Mouse (Mus musculus) embryonic stem cell, embryonic (primary cell): ENCODE results near the gene Zbtb21.

ENCODE experiments used
- CTCF ChIA-PET, 4 experiments: fragments of 300-600 bp in 2 of 4; fragments of 350-600 bp in 2 of 4; sonication (Branson Sonifier 250); formaldehyde crosslinking; loops; one replicate each; lab custom pipeline; 2022; ENCODE audit warnings: inconsistent platforms in 2 of 4; lab: Charles Lee
- POLR2A ChIA-PET, 4 experiments: fragments of 300-600 bp in 2 of 4; fragments of 350-600 bp in 2 of 4; sonication (Branson Sonifier 250); formaldehyde crosslinking; loops; one replicate each; lab custom pipeline; 2022; ENCODE audit warnings: antibody characterized with exemption in 4 of 4, inconsistent platforms in 1 of 4; lab: Charles Lee

The Zbtb21 gene

GRCm38 (mm10) chr16:97921961-97922778 is 40.3 kb downstream of the Zbtb21 start:
- ChIA-PET CTCF (interaction anchor here in 1 of 4 experiments (0.7 kb wide), 1 partner anchor 103 kb away, joined by 3 read pairs; no protein-coding TSS in a partner anchor), POLR2A (interaction anchor here (0.5 to 4.8 kb wide), 64 partner anchors 9 to 687 kb away, joined by 3 to 43 read pairs (median 4); partner anchors contain the start of genes B230307C23Rik (in 3 of the 4), C2cd2 (in 3 of the 4), Zbtb21 (in 3 of the 4) and A630089N07Rik (in 1 of the 4))

- CTCF ChIA-PET: no interaction called here
- POLR2A ChIA-PET: interaction anchor here in 2 of 4 experiments (2.7 to 4.8 kb wide), 5 partner anchors 8 to 77 kb away, joined by 14 to 42 read pairs (median 20); partner anchors contain the start of genes B230307C23Rik (in 1 of the 2), C2cd2 (in 1 of the 2) and Zbtb21 (in 1 of the 2)
These were observed 41.8 kb downstream of the Zbtb21 start for GRCm38 (mm10) chr16:97920621-97921020.

GRCm38 (mm10) chr16:97919793-97920192 is 42.6 kb downstream of the Zbtb21 start:
- ChIA-PET CTCF (no interaction called here), POLR2A (interaction anchor here in 1 of 4 experiments (4.8 kb wide), 1 partner anchor 43 kb away, joined by 42 read pairs; the partner anchor contains the start of genes C2cd2 and Zbtb21)

- CTCF ChIA-PET: interaction anchor here in 1 of 4 experiments (0.6 kb wide), 1 partner anchor 108 kb away, joined by 3 read pairs; no protein-coding TSS in a partner anchor
- POLR2A ChIA-PET: interaction anchor here in 2 of 4 experiments (1.9 to 4.6 kb wide), 2 partner anchors 9 to 10 kb away, joined by 8 to 20 read pairs; no protein-coding TSS in a partner anchor
These were observed 49.5 kb downstream of the Zbtb21 start for GRCm38 (mm10) chr16:97912873-97913272.

- ChIA-PET CTCF (no interaction called here), POLR2A (interaction anchor here in 1 of 4 experiments (1.6 kb wide), 1 partner anchor 12 kb away, joined by 3 read pairs; no protein-coding TSS in a partner anchor)
These were observed 53.1 kb downstream of the Zbtb21 start for GRCm38 (mm10) chr16:97909356-97909755.

- POLR2A ChIA-PET: interaction anchor here in 1 of 4 experiments (3.6 kb wide), 1 partner anchor 15 kb away, joined by 16 read pairs; no protein-coding TSS in a partner anchor
- CTCF ChIA-PET: interaction anchor here in 1 of 4 experiments (0.6 kb wide), 1 partner anchor 33 kb away, joined by 3 read pairs; no protein-coding TSS in a partner anchor
These were observed 54.9 kb downstream of the Zbtb21 start for GRCm38 (mm10) chr16:97907496-97907895.

GRCm38 (mm10) chr16:97906337-97906736 is 56.1 kb downstream of the Zbtb21 start:
- CTCF ChIA-PET: no interaction called here
- POLR2A ChIA-PET: interaction anchor here in 2 of 4 experiments (1.3 to 3.6 kb wide), 3 partner anchors 13 to 16 kb away, joined by 4 to 16 read pairs (median 5); no protein-coding TSS in a partner anchor

- ChIA-PET POLR2A (interaction anchor here in 2 of 4 experiments (1.1 to 3.6 kb wide), 7 partner anchors 10 to 120 kb away, joined by 3 to 16 read pairs (median 4); partner anchors contain the start of genes C2cd2 (in 1 of the 2) and Zbtb21 (in 1 of the 2)), CTCF (interaction anchor here in 1 of 4 experiments (0.6 kb wide), 1 partner anchor 11 kb away, joined by 3 read pairs; no protein-coding TSS in a partner anchor)
These were observed 56.9 kb downstream of the Zbtb21 start for GRCm38 (mm10) chr16:97905449-97905991.

GRCm38 (mm10) chr16:97904035-97904434 is 58.4 kb downstream of the Zbtb21 start:
- ChIA-PET POLR2A (interaction anchor here in 1 of 4 experiments (1.6 kb wide), 1 partner anchor 46 kb away, joined by 3 read pairs; no protein-coding TSS in a partner anchor), CTCF (no interaction called here)

GRCm38 (mm10) chr16:97897346-97898024 is 64.9 kb downstream of the Zbtb21 start:
- POLR2A ChIA-PET: interaction anchor here in 1 of 4 experiments (0.7 kb wide), 1 partner anchor 25 kb away, joined by 3 read pairs; no protein-coding TSS in a partner anchor
- CTCF ChIA-PET: no interaction called here
